Comparison of ENCODE assay signal across 9 mouse cellular contexts in the genomic region with DNA sequence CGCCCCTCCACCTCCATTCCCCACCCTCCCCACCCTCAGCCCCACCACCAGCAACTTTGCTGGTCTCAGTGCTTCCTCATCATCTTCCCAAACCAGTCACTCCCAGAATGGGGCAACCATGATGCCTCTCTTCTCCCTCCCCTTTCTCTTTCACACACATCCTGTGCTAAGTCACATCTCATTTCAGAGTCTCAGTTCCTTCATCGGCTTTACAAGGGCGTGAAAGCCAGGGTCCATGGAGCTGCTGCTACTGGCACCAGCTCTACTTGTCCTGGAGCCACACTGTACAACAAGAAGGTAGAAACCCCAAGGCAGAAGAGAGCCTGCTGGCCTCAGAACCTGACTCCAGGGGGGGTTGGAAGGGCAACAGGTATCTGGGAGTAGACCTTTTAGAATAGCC. TPM values are rescaled to one million over a fixed set of nuclear protein-coding genes. Genes with fewer than 3 reads are reported as not detected.
DNase-seq lines count a peak whose midpoint lies in the region; ATAC-seq and TF ChIP-seq lines count a peak whose summit lies in the region.
"Had no signal": no experiment of that assay in that cellular context is flagged by ENCODE, and none has a peak within 500 bp of the region (broad histone marks: within the 10 kb centered on the region; RNA-seq: fewer than 3 reads in every experiment).

No protein-coding gene starts in this region.

- no peaks in the 10 kb centered on the region for H3K27me3 ChIP-seq in spleen, adult 2 months (ENCODE audit: control insufficient read depth, insufficient read depth, low read length)
- no peaks in the 10 kb centered on the region for H3K27me3 ChIP-seq in lung, embryonic 15.5 days
- no peaks in the 10 kb centered on the region for H3K27me3 ChIP-seq in stomach, embryonic 16.5 days (ENCODE audit: control insufficient read depth, insufficient read depth, low read length)
- peaks cover 41% of the 10 kb centered on the region for H3K27me3 ChIP-seq in forebrain, embryonic 10.5 days (ENCODE audit: poor library complexity, severe bottlenecking)
- H3K27me3 ChIP-seq in forebrain, embryonic 13.5 days: peaks cover 12% of the 10 kb centered on the region

- ATAC-seq in hematopoietic stem cell, adult 5-6 weeks (replicated peaks in 1 of 2; ENCODE audit: insufficient read depth in 1 of 2, low FRiP score in 2 of 2, low TSS enrichment in 1 of 2, low read depth in 1 of 2, poor library complexity in 2 of 2, severe bottlenecking in 2 of 2): peak; percentile 25 to 38; a peak in 3 of 4 replicates
- no peak for ATAC-seq in lung, embryonic 15.5 days (ENCODE audit: borderline replicate concordance, extremely low read depth, low FRiP score, low TSS enrichment)
- ATAC-seq in stomach, embryonic 16.5 days (ENCODE audit: insufficient read depth, low FRiP score): no peak
- no peak for ATAC-seq in forebrain, embryonic 13.5 days

- no peak for TF ChIP-seq CTCF in spleen, adult 2 months (IDR thresholded peaks at IDR 0.05; ENCODE audit: extremely low read depth, insufficient read depth, insufficient read length, insufficient replicate concordance)

- DNase-seq in spleen, adult 2 months (ENCODE audit: low read depth in 1 of 2, low spot score in 2 of 2): peak in 1 of 2 experiments; percentile 25
- DNase-seq in spleen, adult 12 weeks (ENCODE audit: low spot score): no peak
- DNase-seq in forebrain, embryonic 10.5 days (ENCODE audit: extremely low spot score, low spot score): no peak
- DNase-seq in kidney, adult 8-10 months: no peak
- DNase-seq: right cerebral cortex, postnatal 14 days had no signal

- peak overlapping the region; percentile 73 for H3K4me2 ChIP-seq in lung, embryonic 15.5 days
- peak overlapping the region; percentile 82 for H3K4me2 ChIP-seq in stomach, embryonic 16.5 days (ENCODE audit: low read depth, low read length)
- no peak overlapping the region for H3K4me2 ChIP-seq in forebrain, embryonic 13.5 days

- H3K27ac ChIP-seq in spleen, adult 2 months (ENCODE audit: insufficient read depth, low read length): peak overlapping the region; percentile 74
- H3K27ac ChIP-seq in lung, embryonic 15.5 days: no peak overlapping the region; the same call in 1 of the 2 replicates
- H3K27ac ChIP-seq in stomach, embryonic 16.5 days (ENCODE audit: low read length): peak overlapping the region; percentile 18; the same call in 1 of the 2 replicates
- no peak overlapping the region for H3K27ac ChIP-seq in forebrain, embryonic 10.5 days
- H3K27ac ChIP-seq in forebrain, embryonic 13.5 days: no peak overlapping the region

- H3K36me3 ChIP-seq in spleen, adult 2 months (ENCODE audit: control insufficient read depth, insufficient read depth, low read length): no peaks in the 10 kb centered on the region
- no peaks in the 10 kb centered on the region for H3K36me3 ChIP-seq in lung, embryonic 15.5 days
- no peaks in the 10 kb centered on the region for H3K36me3 ChIP-seq in stomach, embryonic 16.5 days (ENCODE audit: control insufficient read depth, insufficient read depth, low read length)
- H3K36me3 ChIP-seq in forebrain, embryonic 10.5 days (replicated peaks): no peaks in the 10 kb centered on the region
- no peaks in the 10 kb centered on the region for H3K36me3 ChIP-seq in forebrain, embryonic 13.5 days (ENCODE audit: poor library complexity, severe bottlenecking)

- H3K4me3 ChIP-seq in spleen, adult 2 months (ENCODE audit: extremely low read depth, insufficient read depth, insufficient read length): peak overlapping the region; percentile 56
- H3K4me3 ChIP-seq in lung, embryonic 15.5 days: peak overlapping the region; percentile 56
- H3K4me3 ChIP-seq in stomach, embryonic 16.5 days (replicated peaks; ENCODE audit: low read length): peak overlapping the region; percentile 60
- no peak overlapping the region for H3K4me3 ChIP-seq in forebrain, embryonic 10.5 days
- no peak overlapping the region for H3K4me3 ChIP-seq in forebrain, embryonic 13.5 days

- TF ChIP-seq POLR2A in spleen, adult 2 months (IDR thresholded peaks at IDR 0.05; ENCODE audit: low read depth, low read length): no peak

- H3K4me1 ChIP-seq in spleen, adult 2 months (ENCODE audit: control insufficient read depth, insufficient read depth, insufficient read length): peaks cover 17% of the 10 kb centered on the region
- H3K4me1 ChIP-seq in lung, embryonic 15.5 days: peaks cover 32% of the 10 kb centered on the region
- 0 out of 2 replicates have a peak, but pooled peaks cover 9% of the 10 kb centered on the region for H3K4me1 ChIP-seq in stomach, embryonic 16.5 days (ENCODE audit: control insufficient read depth, insufficient read depth, low read length)
- H3K4me1 ChIP-seq in forebrain, embryonic 10.5 days: peaks cover 15% of the 10 kb centered on the region
- H3K4me1 ChIP-seq in forebrain, embryonic 13.5 days: peaks cover 8% of the 10 kb centered on the region

- H3K9ac ChIP-seq in lung, embryonic 15.5 days: peak overlapping the region; percentile 22; the same call in 1 of the 2 replicates
- H3K9ac ChIP-seq in stomach, embryonic 16.5 days (ENCODE audit: low read length): peak overlapping the region; percentile 54
- no peak overlapping the region for H3K9ac ChIP-seq in forebrain, embryonic 13.5 days

- WGBS in spleen, adult 2 months: 15% methylated on average over 3 of the region's 3 CpGs
- WGBS in lung, embryonic 15.5 days: 58% methylated on average over 3 of the region's 3 CpGs
- 56% methylated on average over 3 of the region's 3 CpGs for WGBS in stomach, embryonic 16.5 days
- WGBS in forebrain, embryonic 10.5 days: 75% methylated on average over 3 of the region's 3 CpGs
- 80% methylated on average over 3 of the region's 3 CpGs for WGBS in forebrain, embryonic 13.5 days

- no peaks in the 10 kb centered on the region for H3K9me3 ChIP-seq in lung, embryonic 15.5 days
- no peaks in the 10 kb centered on the region for H3K9me3 ChIP-seq in stomach, embryonic 16.5 days (replicated peaks; ENCODE audit: control insufficient read depth, low read length)
- H3K9me3 ChIP-seq in forebrain, embryonic 10.5 days: no peaks in the 10 kb centered on the region
- no peaks in the 10 kb centered on the region for H3K9me3 ChIP-seq in forebrain, embryonic 13.5 days (replicated peaks)

RNA-seq across cellular contexts. Expression of gene Cd44, which starts 2.2 kb away (rescaled TPM):
- polyA plus RNA-seq in spleen, adult 2 months (2012; rRNA removed): 35.3 TPM in 2 replicates
- 169 and 180 TPM in 2 replicates for total RNA-seq in hematopoietic stem cell, adult 5-6 weeks (2017)
- polyA plus RNA-seq in lung, embryonic 15.5 days (2015; fragmentation: Nextera tagmentation; extraction: Ambion mirVana): 30.0 and 30.9 TPM in 2 replicates
- polyA plus RNA-seq in stomach, embryonic 16.5 days (2015; fragmentation: Nextera tagmentation; extraction: Ambion mirVana): 26.5 and 33.8 TPM in 2 replicates
- polyA plus RNA-seq in forebrain, embryonic 10.5 days (2016; fragmentation: Nextera tagmentation; extraction: Ambion mirVana): 2.3 and 2.8 TPM in 2 replicates
- 1.2 and 1.6 TPM in 2 replicates for polyA plus RNA-seq in forebrain, embryonic 13.5 days (2015; fragmentation: Nextera tagmentation; extraction: Ambion mirVana)

Comparison
In these comparisons a context has a peak if more than half of its experiments do, and no peak if none do; other contexts are left out.
1. H3K27ac ChIP-seq: peak in spleen, adult 2 months (single experiment) and stomach, embryonic 16.5 days (single experiment); none in lung, embryonic 15.5 days (single experiment), forebrain, embryonic 10.5 days (single experiment) and forebrain, embryonic 13.5 days (single experiment).
2. H3K4me3 ChIP-seq: peak in spleen, adult 2 months (single experiment), lung, embryonic 15.5 days (single experiment) and stomach, embryonic 16.5 days (single experiment); none in forebrain, embryonic 10.5 days (single experiment) and forebrain, embryonic 13.5 days (single experiment).
3. ATAC-seq: peak in hematopoietic stem cell, adult 5-6 weeks (2 of 2); none in lung, embryonic 15.5 days (single experiment), stomach, embryonic 16.5 days (single experiment) and forebrain, embryonic 13.5 days (single experiment).